Mouse (Mus musculus) heart, postnatal 14 days (tissue): ENCODE data around the gene Hbb-bh1. TPM values are rescaled to one million over a fixed set of nuclear protein-coding genes. Genes with fewer than 3 reads are reported as not detected.
"Not testable (repeated sequence)": the region's sequence is repeated elsewhere in the genome, so short reads cannot be mapped to it uniquely, and the experiment has no call there.

Experiments
- DNase-seq, 2 experiments: peaks; one replicate each; pipeline ENCODE4 v3.0.0; 2021 to 2022
- intact Hi-C: fragments of 180-260 bp; cut with DNase I; formaldehyde crosslinking; loops from one replicate; pipeline ENCODE4 v1.15.1; 2025
- total RNA-seq, 2 experiments: library from RNA; stranded (reverse); gene quantifications; 2 replicates each; pipeline ENCODE4 v1.2.3; 2021

The Hbb-bh1 gene
- total RNA-seq, 2 experiments from 2014 or later: not detected

DNA sequence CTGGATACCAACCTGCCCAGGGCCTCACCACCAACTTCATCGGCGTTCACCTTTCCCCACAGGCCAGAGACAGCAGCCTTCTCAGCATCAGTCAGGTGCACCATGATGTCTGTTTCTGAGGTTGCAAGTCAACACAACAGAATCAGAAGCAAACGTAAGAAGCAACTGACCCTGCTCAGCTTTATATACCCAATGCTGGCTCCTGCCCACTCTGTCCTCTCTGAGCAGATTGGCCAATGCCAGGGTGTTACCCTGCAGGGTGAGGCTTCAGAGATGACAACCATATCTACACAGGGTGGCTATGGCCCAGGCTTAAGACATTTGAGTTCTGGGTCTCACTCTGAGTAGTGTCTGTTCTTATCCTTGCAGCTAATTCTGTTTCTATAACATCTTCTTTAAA is 29.2 kb downstream of the Hbb-bh1 start, which contains the start of gene Hbb-bt:
Gene Hbb-bt, minus strand, starts transcription at position 231 of the 400 bp plus-strand sequence.
- intact Hi-C loops: no loop called here
- DNase-seq: no peak

DNA sequence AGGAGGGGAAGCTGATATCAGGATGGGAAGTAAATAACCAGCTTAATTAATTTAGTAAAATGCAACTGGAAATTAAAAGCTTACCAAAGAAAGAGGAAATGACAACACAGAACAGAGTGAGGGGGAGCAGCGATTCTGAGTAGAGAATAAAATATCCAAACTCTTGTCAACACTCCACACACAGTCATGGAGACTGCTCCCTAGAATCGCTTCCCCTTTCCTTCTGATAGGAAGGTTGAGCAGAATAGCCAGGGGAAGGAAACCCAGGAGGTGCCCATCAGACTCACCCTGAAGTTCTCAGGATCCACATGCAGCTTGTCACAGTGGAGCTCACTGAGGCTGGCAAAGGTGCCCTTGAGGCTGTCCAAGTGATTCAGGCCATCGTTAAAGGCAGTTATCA is 29.8 kb downstream of the Hbb-bh1 start:
- intact Hi-C loops, DNase-seq: not testable (repeated sequence)

DNA sequence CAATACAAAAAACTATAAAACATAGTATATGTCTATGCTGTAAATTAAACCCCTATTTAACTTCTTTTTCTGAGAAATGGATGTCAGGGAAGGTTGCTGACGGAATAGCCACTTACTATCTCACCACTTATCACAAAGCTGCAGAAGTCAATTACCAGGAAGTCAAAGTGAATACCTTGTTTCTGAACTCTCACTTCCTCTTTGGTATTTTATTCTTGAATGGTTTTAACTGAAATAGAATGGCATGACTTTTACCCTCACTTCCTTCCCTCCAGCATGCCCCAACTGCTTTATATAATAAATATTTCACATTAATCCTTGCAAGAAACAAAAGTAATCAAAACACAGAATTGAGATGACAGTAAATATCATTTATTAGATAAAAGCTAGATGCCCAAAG is 30.8 kb downstream of the Hbb-bh1 start:
- intact Hi-C loops: no loop called here
- no peak for DNase-seq

DNA sequence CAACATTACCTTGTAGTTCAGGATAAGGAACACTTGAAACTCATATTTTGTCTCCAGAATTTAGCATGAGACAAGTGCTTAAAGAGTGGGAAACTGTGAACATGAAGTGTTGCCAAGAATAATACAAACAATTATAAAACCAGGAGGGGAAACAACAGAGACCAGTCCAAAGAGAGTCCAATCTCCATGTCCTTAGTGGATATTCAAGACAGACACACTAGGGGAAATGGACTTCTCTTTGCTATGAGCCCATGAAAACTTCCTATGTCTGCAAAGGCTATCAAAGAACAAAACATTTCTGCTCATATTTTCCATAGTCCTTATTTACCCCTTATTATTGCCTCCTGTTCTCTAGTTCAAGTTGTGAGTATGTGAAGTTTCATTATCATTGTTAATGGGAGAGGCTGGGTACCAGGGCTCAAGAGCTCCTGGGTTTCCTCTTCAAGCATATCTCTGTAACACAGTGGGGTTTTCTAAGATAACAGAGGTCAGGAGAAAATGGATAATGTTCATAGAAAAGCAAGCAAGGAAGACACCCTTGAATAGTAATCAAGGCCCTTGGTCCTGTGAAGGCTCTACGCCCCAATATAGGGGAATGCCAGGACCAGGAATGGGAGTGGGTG is 31.6 kb downstream of the Hbb-bh1 start:
- intact Hi-C loops: no loop called here

DNA sequence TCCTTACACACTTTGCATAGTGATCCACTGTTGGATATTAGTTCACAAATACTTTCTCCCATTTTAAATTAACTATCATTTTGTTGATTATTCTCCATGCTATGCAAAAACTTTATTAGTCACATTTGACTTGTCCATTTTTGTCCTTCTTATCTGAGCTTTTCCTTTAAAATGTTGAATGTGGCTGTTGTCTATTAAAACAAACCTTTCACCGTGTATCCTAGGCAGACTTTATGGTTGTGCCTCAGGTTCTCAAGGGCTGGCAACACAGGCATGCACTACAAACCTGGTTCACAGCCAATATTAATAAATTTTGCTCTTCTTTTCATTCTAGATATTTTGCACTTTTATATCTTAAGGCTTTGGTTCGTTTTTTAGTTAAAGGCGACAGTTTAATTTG is 32.2 kb downstream of the Hbb-bh1 start:
- intact Hi-C loops: no loop called here
- no peak for DNase-seq

More for the DNA sequence above, 31.6 kb downstream of the Hbb-bh1 start:
- DNase-seq: no peak

DNA sequence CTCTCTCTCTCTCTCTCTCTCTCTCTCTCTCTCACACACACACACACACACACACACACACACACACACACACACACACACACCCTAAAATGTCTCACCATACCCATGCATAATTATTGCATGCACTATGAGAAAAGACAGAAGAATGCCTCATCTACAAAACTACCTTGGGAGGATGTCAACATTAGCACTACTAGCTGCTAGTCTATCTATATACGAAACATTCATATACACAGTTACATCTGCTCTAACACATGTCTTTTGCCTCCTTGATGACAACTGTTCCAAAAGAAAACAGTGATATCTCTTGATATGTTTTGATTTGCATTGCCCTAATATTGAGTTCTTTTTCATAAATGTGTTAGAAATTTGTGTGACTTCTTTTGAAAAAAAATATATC is 32.7 kb downstream of the Hbb-bh1 start:
- DNase-seq: no peak
- intact Hi-C loops: no loop called here

DNA sequence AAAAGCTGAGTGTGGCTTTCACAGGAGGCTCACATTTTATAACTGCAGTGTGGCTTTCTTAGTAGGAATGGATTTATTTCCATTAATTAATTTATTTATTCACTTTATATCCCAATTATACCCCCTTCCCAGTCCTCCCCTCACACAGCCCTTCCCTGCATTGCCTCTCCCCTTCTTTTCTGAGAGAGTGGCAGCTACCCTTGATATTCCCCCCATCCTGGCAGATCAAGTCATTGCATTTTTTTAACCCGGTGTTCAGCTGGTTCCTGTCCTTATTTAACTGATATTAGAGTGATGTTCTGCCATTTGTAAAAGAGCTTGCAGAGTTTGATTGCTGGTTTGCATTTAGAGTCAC is 33.2 kb downstream of the Hbb-bh1 start:
- intact Hi-C loops: no loop called here
- no peak for DNase-seq

DNA sequence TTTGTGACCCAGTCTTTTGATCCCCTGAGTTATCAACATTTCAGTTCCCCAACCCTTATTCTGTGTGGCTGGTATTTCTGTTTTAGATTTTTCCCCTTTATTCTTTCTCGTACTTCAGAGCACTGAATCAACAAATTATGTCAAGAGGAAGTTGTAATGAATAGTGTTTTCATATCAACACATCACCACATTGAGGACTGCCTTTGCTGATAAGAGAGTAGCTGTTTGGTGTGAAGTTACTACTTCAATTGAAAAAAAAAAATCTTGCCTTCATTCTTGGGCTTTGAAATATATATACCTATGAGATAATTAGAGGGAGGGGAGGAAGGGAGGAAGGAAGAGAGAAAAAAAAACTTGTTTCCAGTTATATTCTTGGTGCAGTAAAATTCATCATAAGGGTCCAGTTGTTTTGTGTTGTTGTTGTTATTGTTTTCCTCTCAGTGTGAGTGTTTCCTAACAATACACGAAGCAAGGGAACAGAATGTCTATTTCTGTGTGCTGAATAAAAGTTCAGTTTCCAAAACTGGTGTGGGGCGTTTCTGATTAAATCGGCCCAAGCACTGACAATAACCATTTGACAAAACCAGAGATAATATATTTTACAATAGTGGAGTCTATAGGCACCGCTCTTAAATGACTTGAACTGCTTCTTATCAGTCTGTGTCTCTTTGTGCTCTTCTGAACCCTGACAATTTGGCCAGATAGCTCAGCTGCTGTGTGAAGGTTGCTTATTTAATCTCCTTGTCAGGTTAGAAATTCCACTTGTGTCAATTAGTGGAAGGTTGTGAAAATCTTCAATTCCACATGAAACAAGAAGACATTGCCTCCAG is 33.8 kb downstream of the Hbb-bh1 start:
- intact Hi-C loops: no loop called here

DNA sequence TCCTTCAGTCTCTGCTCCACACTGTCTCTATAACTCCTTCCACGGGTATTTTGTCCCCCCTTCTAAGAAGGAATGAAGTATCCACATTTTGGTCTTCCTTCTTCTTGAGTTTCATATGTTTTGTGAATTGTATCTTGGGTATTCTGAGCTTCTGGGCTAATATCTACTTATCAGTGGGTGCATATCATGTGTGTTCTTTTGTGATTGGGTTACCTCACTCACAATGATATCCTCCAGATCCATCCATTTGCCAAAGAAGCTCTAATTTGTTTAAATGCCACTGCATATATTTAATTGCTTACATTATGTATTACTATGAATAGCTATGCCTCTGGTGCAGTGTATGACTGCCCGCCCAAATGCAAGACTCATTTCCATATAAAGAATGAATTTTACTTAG is 34.8 kb downstream of the Hbb-bh1 start:
- DNase-seq, intact Hi-C loops: not testable (repeated sequence)

More for the DNA sequence above, 33.8 kb downstream of the Hbb-bh1 start:
- no peak for DNase-seq

DNA sequence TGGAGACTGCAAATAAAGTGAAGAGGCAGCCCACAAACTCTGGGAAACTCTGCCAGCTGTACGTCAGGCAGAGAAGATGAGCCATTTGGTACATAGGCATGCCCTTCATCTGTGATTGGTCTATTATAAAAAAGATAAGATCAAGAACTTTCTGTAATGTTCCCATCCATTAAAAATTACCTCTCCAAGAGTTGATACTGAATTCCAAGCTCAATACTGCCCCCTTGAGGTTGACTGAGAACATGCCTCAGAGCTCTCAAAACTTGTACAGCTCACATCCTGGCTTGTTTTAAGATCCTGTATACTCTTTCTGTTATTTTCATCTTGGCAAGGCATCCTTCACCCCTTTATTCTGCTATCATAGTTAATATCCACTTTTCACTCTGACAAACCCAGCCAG is 36.1 kb downstream of the Hbb-bh1 start:
- intact Hi-C loops: no loop called here
- peak in 1 of 2 experiments; percentile 19 for DNase-seq

DNA sequence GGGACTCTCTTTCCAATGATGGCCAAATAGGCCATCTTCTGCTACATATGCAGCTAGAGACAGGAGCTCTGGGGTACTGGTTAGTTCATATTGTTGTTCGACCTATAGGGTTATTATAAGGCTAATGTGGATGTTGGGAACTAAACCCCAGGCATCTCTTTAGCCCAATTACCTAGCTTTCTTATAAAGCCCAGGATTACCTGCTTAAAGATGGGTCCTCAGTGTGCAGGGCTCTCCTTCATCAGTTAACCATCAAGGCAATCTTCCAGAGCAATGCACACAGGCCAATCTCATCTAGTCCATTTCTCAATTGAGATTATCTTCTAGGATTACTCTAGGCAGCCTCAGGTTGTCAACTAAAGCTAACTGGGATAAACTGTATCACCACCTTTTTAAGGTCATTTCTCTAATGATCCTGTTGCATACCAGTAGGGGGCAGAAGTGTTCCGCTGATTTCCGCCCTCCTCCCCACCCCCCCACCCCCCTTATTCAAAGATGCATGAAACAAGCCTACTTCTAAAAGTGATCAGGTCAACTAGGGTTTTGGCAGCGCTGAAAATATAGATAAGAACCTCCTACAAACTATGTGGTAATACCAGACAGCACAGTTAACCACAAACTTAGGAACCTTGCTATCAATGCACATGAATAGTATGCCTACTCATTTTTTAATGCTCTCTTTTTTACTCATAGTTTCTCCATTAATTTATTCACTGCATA is 50.1 kb downstream of the Hbb-bh1 start:
- intact Hi-C loops: loop anchor here (5.0 kb wide), 1 partner anchor 149 kb away; the partner anchor contains the start of gene Olfr633
- peak in 1 of 2 experiments; percentile 4 for DNase-seq

DNA sequence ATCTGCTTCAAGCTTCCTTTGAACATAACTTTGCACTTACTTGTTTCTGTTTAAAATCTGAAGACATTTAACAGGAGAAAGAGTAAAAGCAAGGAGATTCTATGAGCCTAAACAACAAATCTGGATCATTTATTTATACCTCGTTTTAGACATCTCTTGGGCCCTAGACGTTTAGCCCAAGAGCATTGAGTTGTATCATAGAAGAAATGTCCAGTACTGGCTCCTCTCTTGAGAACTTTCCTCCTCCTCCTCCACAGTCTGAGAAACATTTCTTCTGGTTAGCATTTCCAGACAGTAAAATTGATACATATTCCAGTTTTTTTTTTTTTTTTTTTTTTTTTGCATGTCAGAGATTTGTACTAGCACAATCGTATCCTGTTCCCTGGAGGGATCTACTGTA is 51.2 kb downstream of the Hbb-bh1 start, which contains the start of gene Olfr67:
Gene Olfr67, minus strand, starts transcription at position 101 of the 400 bp plus-strand sequence.
- no peak for DNase-seq
- intact Hi-C loops: loop anchor here (5.0 kb wide), 1 partner anchor 151 kb away; the partner anchor contains the start of gene Olfr633

Other genes with a start within 250 kb of the Hbb-bh1 start
- gene Olfr619, start 242.6 kb downstream of the Hbb-bh1 start, total RNA-seq: not detected
- not detected for gene Olfr620, start 230.6 kb downstream of the Hbb-bh1 start, total RNA-seq
- gene Olfr622, start 200.5 kb downstream of the Hbb-bh1 start, total RNA-seq: not detected
- not detected for gene Olfr623, start 179.5 kb downstream of the Hbb-bh1 start, total RNA-seq
- not detected for gene Olfr624, start 172.0 kb downstream of the Hbb-bh1 start, total RNA-seq
- not detected for gene Olfr625-ps1, start 160.4 kb downstream of the Hbb-bh1 start, total RNA-seq
- gene Olfr243, start 128.5 kb downstream of the Hbb-bh1 start, total RNA-seq: not detected
- gene Olfr628, start 112.8 kb downstream of the Hbb-bh1 start, total RNA-seq: not detected
- gene Olfr629, start 98.2 kb downstream of the Hbb-bh1 start, total RNA-seq: not detected
- gene Olfr630, start 85.8 kb downstream of the Hbb-bh1 start, total RNA-seq: not detected
- gene Olfr69, start 71.6 kb downstream of the Hbb-bh1 start, total RNA-seq: not detected
- gene Olfr68, start 63.5 kb downstream of the Hbb-bh1 start, total RNA-seq: not detected
- gene Olfr67, start 51.3 kb downstream of the Hbb-bh1 start, total RNA-seq: not detected
- 1,000 to 10,000 TPM; 2,822 to 3,799 TPM for gene Hbb-bt, start 29.2 kb downstream of the Hbb-bh1 start, total RNA-seq
- gene Hbb-bs, start 15.1 kb downstream of the Hbb-bh1 start, total RNA-seq: over 10,000 TPM; 24,882 to 31,010 TPM
- not detected for gene Hbb-bh2, start 2.6 kb downstream of the Hbb-bh1 start, total RNA-seq
- gene Hbb-y, start 10.1 kb upstream of the Hbb-bh1 start, total RNA-seq: not detected
- gene Olfr66, start 43.1 kb upstream of the Hbb-bh1 start, total RNA-seq: not detected
- gene Olfr64, start 51.3 kb upstream of the Hbb-bh1 start, total RNA-seq: not detected
- not detected for gene Olfr65, start 60.3 kb upstream of the Hbb-bh1 start, total RNA-seq
- not detected for gene Olfr631, start 85.7 kb upstream of the Hbb-bh1 start, total RNA-seq
- not detected for gene Olfr632, start 91.2 kb upstream of the Hbb-bh1 start, total RNA-seq
- not detected for gene Olfr633, start 101.3 kb upstream of the Hbb-bh1 start, total RNA-seq
- not detected for gene Olfr635, start 128.0 kb upstream of the Hbb-bh1 start, total RNA-seq
- gene Olfr638, start 155.6 kb upstream of the Hbb-bh1 start, total RNA-seq: not detected
- not detected for gene Olfr639, start 174.1 kb upstream of the Hbb-bh1 start, total RNA-seq
- not detected for gene Olfr640, start 182.4 kb upstream of the Hbb-bh1 start, total RNA-seq
- not detected for gene Olfr641, start 192.3 kb upstream of the Hbb-bh1 start, total RNA-seq
- gene Olfr642, start 209.5 kb upstream of the Hbb-bh1 start, total RNA-seq: not detected
- not detected for gene 4930516K23Rik, start 218.3 kb upstream of the Hbb-bh1 start, total RNA-seq
- gene Olfr644, start 228.7 kb upstream of the Hbb-bh1 start, total RNA-seq: not detected
- gene Olfr645, start 242.3 kb upstream of the Hbb-bh1 start, total RNA-seq: not detected